Comparison of ENCODE assay signal across 8 mouse cellular contexts in genomic region chr5:141754278-141754677, GRCm38 (mm10).
DNase-seq lines count a peak whose midpoint lies in the region; ATAC-seq and TF ChIP-seq lines count a peak whose summit lies in the region.

No protein-coding gene starts in this region.

- DNase-seq in lung, embryonic 14.5 days = peak; percentile 16
- DNase-seq in lung, postnatal 14 days = no peak
- peak; percentile 39 to 53 for DNase-seq in frontal cortex, postnatal 14 days (ENCODE audit: low spot score in 2 of 2)
- peak; percentile 17 to 30 for DNase-seq in layer of hippocampus, postnatal 36 days
- DNase-seq in right cerebral cortex, postnatal 14 days = peak; percentile 64
- DNase-seq in gastrocnemius, postnatal 4 days (ENCODE audit: low spot score in 2 of 2) = no peak
- DNase-seq in cerebellum, adult 8-10 months = no peak

- H3K36me3 ChIP-seq in lung, embryonic 14.5 days (ENCODE audit: insufficient read depth) = no peaks in the 10 kb centered on the region

- no peak for TF ChIP-seq CTCF in lung, embryonic 14.5 days (IDR thresholded peaks at IDR 0.05; ENCODE audit: low read depth)

- 22% methylated on average over 7 of the region's 7 CpGs for WGBS in lung, embryonic 14.5 days

- 0 out of 2 replicates have a peak, but pooled peaks have one; percentile 22 for ATAC-seq in lung, embryonic 14.5 days (ENCODE audit: insufficient read depth)
- no peak for ATAC-seq in megakaryocyte-erythroid progenitor cell, adult 5-6 weeks (replicated peaks; ENCODE audit: low FRiP score, low TSS enrichment, poor library complexity, severe bottlenecking)

- no peaks in the 10 kb centered on the region for H3K27me3 ChIP-seq in lung, embryonic 14.5 days (ENCODE audit: insufficient read depth, low read length)

- no peak overlapping the region for H3K27ac ChIP-seq in lung, embryonic 14.5 days (ENCODE audit: low read depth)

- no peaks in the 10 kb centered on the region; the same call in 1 of the 2 replicates for H3K4me1 ChIP-seq in lung, embryonic 14.5 days (ENCODE audit: insufficient read depth)

- no peak overlapping the region for H3K4me3 ChIP-seq in lung, embryonic 14.5 days (ENCODE audit: low read depth, low read length)

- no peak overlapping the region for H3K9ac ChIP-seq in lung, embryonic 14.5 days

- no peaks in the 10 kb centered on the region for H3K9me3 ChIP-seq in lung, embryonic 14.5 days (ENCODE audit: low read depth, low read length)

- H3K4me2 ChIP-seq in lung, embryonic 14.5 days = no peak overlapping the region

Comparison
In these comparisons a context has a peak if more than half of its experiments do, and no peak if none do; other contexts are left out.
1. DNase-seq: peak in lung, embryonic 14.5 days (single experiment), frontal cortex, postnatal 14 days (2 of 2), layer of hippocampus, postnatal 36 days (2 of 2) and right cerebral cortex, postnatal 14 days (single experiment); none in lung, postnatal 14 days (single experiment), gastrocnemius, postnatal 4 days (0 of 2) and cerebellum, adult 8-10 months (single experiment).